Mouse (Mus musculus) embryo, embryonic 9.5 days (tissue): Measurements from ENCODE around the gene Olfr1448.
"Not testable (repeated sequence)": the region's sequence is repeated elsewhere in the genome, so short reads cannot be mapped to it uniquely, and the experiment has no call there.

ENCODE experiments used
- DNase-seq: peaks from one replicate; pipeline ENCODE4 v3.0.0-alpha.2; 2017; ENCODE audit errors: extremely low spot score

Olfr1448 gene

DNA sequence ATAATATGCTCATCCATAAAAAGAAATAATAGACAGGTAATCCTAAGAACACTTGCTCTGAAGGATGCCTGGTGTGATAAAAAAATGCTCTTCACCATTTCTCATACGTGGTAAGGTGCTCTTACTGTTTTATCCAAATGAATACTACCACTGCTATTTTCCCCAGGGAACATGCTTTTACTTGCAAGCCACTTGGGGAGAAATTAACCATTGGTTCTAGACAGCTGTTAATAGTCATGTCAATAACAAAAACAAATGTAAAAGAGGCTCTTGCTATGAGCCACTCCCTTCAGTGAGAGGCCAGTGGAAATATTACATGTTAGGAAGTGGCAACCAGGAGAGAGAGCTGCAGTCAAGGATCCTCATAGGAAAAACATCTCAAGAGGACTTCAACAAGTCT lies at the start of gene Olfr1448:
TSS of gene Olfr1448 (minus strand) at position 101 of the 400 bp plus-strand sequence.
- no peak for DNase-seq

DNA sequence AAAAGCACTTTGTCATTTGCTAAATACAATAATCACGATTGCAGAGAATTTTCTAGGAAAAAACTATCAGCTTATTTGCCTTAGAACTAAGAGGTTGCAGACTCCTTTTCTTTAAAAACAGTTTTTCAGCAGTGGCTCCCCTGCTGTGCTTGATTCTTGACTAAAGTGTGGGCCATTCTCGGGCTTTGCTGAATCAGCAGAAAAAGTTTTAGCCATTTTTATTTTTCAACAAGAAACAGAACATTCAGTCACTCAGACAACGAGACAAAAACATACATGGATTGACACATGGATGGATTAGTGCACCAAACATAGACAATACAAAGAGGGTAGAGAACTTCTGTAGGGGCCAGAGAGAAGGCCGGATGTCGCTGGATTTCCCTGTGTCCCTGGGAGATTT lies 45.9 kb upstream of the Olfr1448 start:
- not testable (repeated sequence) for DNase-seq

DNA sequence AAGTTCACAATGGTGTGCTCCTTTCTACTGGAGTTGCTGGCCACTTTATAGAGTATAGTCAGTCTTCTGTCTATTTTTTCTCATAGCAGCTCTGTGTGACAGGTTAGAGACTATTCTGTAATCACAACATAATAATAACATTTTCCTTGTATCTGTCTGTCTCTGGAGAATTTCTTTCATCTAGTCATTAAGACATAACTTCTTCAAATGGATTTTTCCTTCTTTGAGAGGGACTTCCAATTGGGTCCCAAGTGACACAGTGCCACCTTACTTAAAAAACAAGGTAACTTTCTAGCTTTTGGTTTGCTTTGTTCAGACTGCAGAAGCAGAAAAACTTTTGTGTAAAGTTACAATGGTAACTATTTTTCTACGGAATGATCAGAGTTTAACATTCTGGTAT lies 25.7 kb upstream of the Olfr1448 start, which contains the start of gene Olfr1450:
TSS of gene Olfr1450 (plus strand) at position 301 of the 400 bp plus-strand sequence.
- no peak for DNase-seq

DNA sequence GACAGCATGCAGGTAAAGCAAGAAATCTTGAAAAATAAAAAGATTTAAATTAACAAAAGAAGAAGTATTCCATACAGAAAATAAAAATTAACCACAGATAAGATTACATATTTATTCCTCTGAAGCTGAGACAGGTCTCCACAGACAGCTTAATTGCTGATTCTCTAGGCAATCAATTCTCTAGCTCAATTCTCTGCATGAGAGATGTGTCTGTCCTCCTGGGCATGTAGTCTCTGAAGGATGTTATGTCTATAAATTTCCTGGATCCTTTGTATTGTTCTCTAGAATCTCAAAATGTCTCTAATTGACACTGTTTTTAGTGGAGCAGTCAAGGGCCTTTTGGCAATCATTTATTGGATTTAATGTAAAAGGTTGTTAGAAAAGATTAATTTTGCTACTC lies 6.3 kb upstream of the Olfr1448 start, which contains the start of gene Olfr1449:
TSS of gene Olfr1449 (plus strand) at position 301 of the 400 bp plus-strand sequence.
- DNase-seq: no peak

DNA sequence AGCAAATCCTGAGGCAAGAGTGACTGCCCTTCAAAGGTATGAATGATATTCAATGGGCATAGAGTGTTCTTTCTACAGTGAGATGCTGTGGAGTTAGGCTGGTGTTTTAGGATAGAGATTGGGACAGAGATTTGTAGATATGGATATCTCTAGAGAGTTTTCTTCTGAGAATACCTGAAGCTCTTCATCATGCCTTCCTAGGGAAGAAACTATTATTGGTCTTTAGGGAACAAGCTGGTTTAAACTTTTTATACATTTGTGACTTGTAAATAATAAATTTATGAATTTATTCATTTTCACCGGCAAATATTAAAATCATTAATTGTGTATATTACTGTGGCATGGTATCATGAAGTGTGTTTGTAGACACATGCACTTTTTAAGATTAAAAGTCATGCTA lies 20.6 kb downstream of the Olfr1448 start, which contains the start of gene Olfr1447:
TSS of gene Olfr1447 (minus strand) at position 101 of the 400 bp plus-strand sequence.
- no peak for DNase-seq

DNA sequence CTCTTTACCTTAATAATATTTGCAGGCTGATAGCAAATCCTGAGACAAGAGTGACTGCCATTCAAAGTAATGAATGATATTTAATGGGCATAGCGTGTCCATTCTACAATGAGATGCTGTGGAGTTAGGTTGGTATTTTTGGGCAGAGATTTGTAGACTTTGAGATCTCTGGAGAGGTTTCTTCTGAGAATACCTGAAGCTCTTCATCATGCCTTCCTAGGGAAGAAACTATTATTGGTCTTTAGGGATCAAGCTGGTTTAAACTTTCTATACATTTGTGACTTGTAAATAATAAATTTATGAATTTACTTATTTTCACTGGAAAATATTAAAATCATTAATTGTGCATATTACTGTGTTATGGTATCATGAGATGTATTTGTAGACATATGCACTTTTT lies 30.8 kb downstream of the Olfr1448 start, which contains the start of gene Olfr1446:
TSS of gene Olfr1446 (minus strand) at position 101 of the 400 bp plus-strand sequence.
- no peak for DNase-seq

DNA sequence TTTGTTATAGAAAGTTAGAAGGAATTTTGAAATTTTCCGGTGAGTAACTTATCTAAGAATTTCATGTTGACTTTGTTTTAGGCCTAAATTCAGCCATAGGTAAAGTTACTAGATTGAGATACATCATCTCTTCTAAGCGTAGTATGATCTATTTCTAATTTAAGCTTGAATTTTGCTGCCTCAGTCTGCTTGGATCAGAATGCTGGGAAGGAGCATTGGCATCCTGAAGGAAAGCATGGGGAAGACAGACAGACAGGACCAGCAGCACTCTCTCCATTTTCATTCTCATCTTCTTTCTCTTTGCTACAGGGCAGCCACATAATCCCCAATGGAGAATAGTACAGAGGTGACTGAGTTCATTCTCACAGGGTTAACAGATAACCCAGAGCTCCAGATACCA lies 40.7 kb downstream of the Olfr1448 start, which contains the start of gene Olfr1445:
TSS of gene Olfr1445 (plus strand) at position 301 of the 400 bp plus-strand sequence.
- no peak for DNase-seq
